Mouse (Mus musculus): ENCODE data around the gene Slc9a7. TPM values are rescaled to one million over a fixed set of nuclear protein-coding genes. Genes with fewer than 3 reads are reported as not detected.
A peak's percentile ranks its signal among the peaks of the same experiment; 100 is the strongest.

Gene Slc9a7
- polyA plus RNA-seq, 1 experiment from 2014 or later: 0.81 TPM

- Histone ChIP-seq H3K27ac (ENCODE audit: low read depth) (no peak overlapping the region), H3K4me1 (replicated peaks; ENCODE audit: control insufficient read depth, insufficient read depth, low read length) (no peaks in the 10 kb centered on the region), H3K36me3 (ENCODE audit: control insufficient read depth, insufficient read depth, low read length) (no peaks in the 10 kb centered on the region), H3K4me2 (ENCODE audit: low read length) (no peak overlapping the region), H3K9me3 (ENCODE audit: control insufficient read depth, low read length) (no peaks in the 10 kb centered on the region), H3K9ac (ENCODE audit: low read length) (no peak overlapping the region), H3K27me3 (replicated peaks; ENCODE audit: control insufficient read depth, insufficient read depth, low read length) (no peaks in the 10 kb centered on the region), H3K4me3 (ENCODE audit: low read depth, low read length) (no peak overlapping the region)
- no peak for ATAC-seq (replicated peaks; ENCODE audit: low FRiP score, low TSS enrichment, low read depth)
- DNase-seq (ENCODE audit: low spot score): no peak
- WGBS: 72% methylated on average over 2 of the region's 2 CpGs
Observed at GRCm38 (mm10) chrX:20125481-20125880, 166.1 kb downstream of the Slc9a7 start.

- Histone ChIP-seq H3K9me3 (ENCODE audit: control insufficient read depth, low read length) (no peaks in the 10 kb centered on the region), H3K4me2 (ENCODE audit: low read length) (no peak overlapping the region), H3K9ac (ENCODE audit: low read length) (no peak overlapping the region), H3K27me3 (replicated peaks; ENCODE audit: control insufficient read depth, insufficient read depth, low read length) (no peaks in the 10 kb centered on the region), H3K27ac (ENCODE audit: low read depth) (no peak overlapping the region), H3K4me3 (ENCODE audit: low read depth, low read length) (no peak overlapping the region), H3K4me1 (replicated peaks; ENCODE audit: control insufficient read depth, insufficient read depth, low read length) (no peaks in the 10 kb centered on the region), H3K36me3 (ENCODE audit: control insufficient read depth, insufficient read depth, low read length) (no peaks in the 10 kb centered on the region)
- ATAC-seq (replicated peaks; ENCODE audit: low FRiP score, low TSS enrichment, low read depth): no peak
- no peak for DNase-seq (ENCODE audit: low spot score)
- WGBS: 76% methylated on average over 2 of the region's 2 CpGs
Observed at GRCm38 (mm10) chrX:20117717-20118116, 173.9 kb downstream of the Slc9a7 start.

- 41% methylated on average over 4 of the region's 4 CpGs for WGBS
Observed at GRCm38 (mm10) chrX:20070196-20070595, 221.4 kb downstream of the Slc9a7 start.

GRCm38 (mm10) chrX:20066636-20067035 is 225.0 kb downstream of the Slc9a7 start:
- H3K36me3 ChIP-seq (ENCODE audit: control insufficient read depth, insufficient read depth, low read length): no peaks in the 10 kb centered on the region
- no peak overlapping the region for H3K9ac ChIP-seq (ENCODE audit: low read length)
- H3K9me3 ChIP-seq (ENCODE audit: control insufficient read depth, low read length): no peaks in the 10 kb centered on the region
- H3K27me3 ChIP-seq (replicated peaks; ENCODE audit: control insufficient read depth, insufficient read depth, low read length): no peaks in the 10 kb centered on the region
- no peak for ATAC-seq (replicated peaks; ENCODE audit: low FRiP score, low TSS enrichment, low read depth)
- no peak overlapping the region for H3K4me2 ChIP-seq (ENCODE audit: low read length)
- no peaks in the 10 kb centered on the region for H3K4me1 ChIP-seq (replicated peaks; ENCODE audit: control insufficient read depth, insufficient read depth, low read length)
- DNase-seq (ENCODE audit: low spot score): no peak
- no peak overlapping the region for H3K27ac ChIP-seq (ENCODE audit: low read depth)
- H3K4me3 ChIP-seq (ENCODE audit: low read depth, low read length): no peak overlapping the region

More at GRCm38 (mm10) chrX:20070196-20070595, 221.4 kb downstream of the Slc9a7 start:
- H3K4me3 ChIP-seq (ENCODE audit: low read depth, low read length): no peak overlapping the region
- DNase-seq (ENCODE audit: low spot score) (no peak), ATAC-seq (replicated peaks; ENCODE audit: low FRiP score, low TSS enrichment, low read depth) (no peak)
- H3K9me3 ChIP-seq (ENCODE audit: control insufficient read depth, low read length): no peaks in the 10 kb centered on the region
- H3K9ac ChIP-seq (ENCODE audit: low read length): no peak overlapping the region
- H3K27me3 ChIP-seq (replicated peaks; ENCODE audit: control insufficient read depth, insufficient read depth, low read length): no peaks in the 10 kb centered on the region
- no peak overlapping the region for H3K27ac ChIP-seq (ENCODE audit: low read depth)
- no peaks in the 10 kb centered on the region for H3K36me3 ChIP-seq (ENCODE audit: control insufficient read depth, insufficient read depth, low read length)
- no peak overlapping the region for H3K4me2 ChIP-seq (ENCODE audit: low read length)
- no peaks in the 10 kb centered on the region for H3K4me1 ChIP-seq (replicated peaks; ENCODE audit: control insufficient read depth, insufficient read depth, low read length)

- no peak overlapping the region for H3K4me3 ChIP-seq (ENCODE audit: low read depth, low read length)
- 0 out of 2 replicates have a peak, but pooled peaks cover 2% of the 10 kb centered on the region for H3K9me3 ChIP-seq (ENCODE audit: control insufficient read depth, low read length)
- WGBS: 54% methylated on average over 3 of the region's 3 CpGs
- H3K36me3 ChIP-seq (ENCODE audit: control insufficient read depth, insufficient read depth, low read length): no peaks in the 10 kb centered on the region
- H3K4me1 ChIP-seq (replicated peaks; ENCODE audit: control insufficient read depth, insufficient read depth, low read length): no peaks in the 10 kb centered on the region
- no peak overlapping the region for H3K4me2 ChIP-seq (ENCODE audit: low read length)
- H3K27ac ChIP-seq (ENCODE audit: low read depth): no peak overlapping the region
- DNase-seq (ENCODE audit: low spot score): no peak
- no peak overlapping the region for H3K9ac ChIP-seq (ENCODE audit: low read length)
- no peak for ATAC-seq (replicated peaks; ENCODE audit: low FRiP score, low TSS enrichment, low read depth)
- H3K27me3 ChIP-seq (replicated peaks; ENCODE audit: control insufficient read depth, insufficient read depth, low read length): peaks cover 8% of the 10 kb centered on the region
Observed at GRCm38 (mm10) chrX:20061764-20062480, 229.7 kb downstream of the Slc9a7 start.

GRCm38 (mm10) chrX:20060769-20061315 is 230.8 kb downstream of the Slc9a7 start:
- Histone ChIP-seq H3K9me3 (ENCODE audit: control insufficient read depth, low read length) (0 out of 2 replicates have a peak, but pooled peaks cover 2% of the 10 kb centered on the region), H3K27ac (ENCODE audit: low read depth) (no peak overlapping the region), H3K9ac (ENCODE audit: low read length) (no peak overlapping the region), H3K4me3 (ENCODE audit: low read depth, low read length) (peak overlapping the region; percentile 39), H3K27me3 (replicated peaks; ENCODE audit: control insufficient read depth, insufficient read depth, low read length) (peaks cover 8% of the 10 kb centered on the region), H3K4me2 (ENCODE audit: low read length) (peak overlapping the region; percentile 65), H3K36me3 (ENCODE audit: control insufficient read depth, insufficient read depth, low read length) (no peaks in the 10 kb centered on the region), H3K4me1 (replicated peaks; ENCODE audit: control insufficient read depth, insufficient read depth, low read length) (no peaks in the 10 kb centered on the region)
- ATAC-seq (replicated peaks; ENCODE audit: low FRiP score, low TSS enrichment, low read depth) (no peak), DNase-seq (ENCODE audit: low spot score) (peak; percentile 51)
- WGBS: 23% methylated on average over 43 of the region's 47 CpGs

- ATAC-seq (replicated peaks; ENCODE audit: low FRiP score, low TSS enrichment, low read depth) (no peak), DNase-seq (ENCODE audit: low spot score) (peak; percentile 58)
- no peaks in the 10 kb centered on the region for H3K4me1 ChIP-seq (replicated peaks; ENCODE audit: control insufficient read depth, insufficient read depth, low read length)
- H3K9me3 ChIP-seq (ENCODE audit: control insufficient read depth, low read length): 0 out of 2 replicates have a peak, but pooled peaks cover 2% of the 10 kb centered on the region
- H3K4me2 ChIP-seq (ENCODE audit: low read length): peak overlapping the region; percentile 65
- H3K27ac ChIP-seq (ENCODE audit: low read depth): no peak overlapping the region
- H3K36me3 ChIP-seq (ENCODE audit: control insufficient read depth, insufficient read depth, low read length): no peaks in the 10 kb centered on the region
- 0 out of 2 replicates have a peak overlapping the region, but pooled peaks have one; percentile 7 for H3K9ac ChIP-seq (ENCODE audit: low read length)
- WGBS: 24% methylated on average over 57 of the region's 65 CpGs
- H3K4me3 ChIP-seq (ENCODE audit: low read depth, low read length): peak overlapping the region; percentile 39
- H3K27me3 ChIP-seq (replicated peaks; ENCODE audit: control insufficient read depth, insufficient read depth, low read length): peaks cover 8% of the 10 kb centered on the region
Observed at GRCm38 (mm10) chrX:20060096-20060768, 231.4 kb downstream of the Slc9a7 start.

GRCm38 (mm10) chrX:20059381-20059971 is 232.1 kb downstream of the Slc9a7 start, which contains the start of gene Chst7:
Gene Chst7, plus strand, starts transcription at chrX:20059560.
- Histone ChIP-seq H3K4me1 (replicated peaks; ENCODE audit: control insufficient read depth, insufficient read depth, low read length) (no peaks in the 10 kb centered on the region), H3K4me2 (ENCODE audit: low read length) (peak within 1 kb of the TSS; percentile 65), H3K4me3 (ENCODE audit: low read depth, low read length) (peak within 1 kb of the TSS; percentile 39), H3K36me3 (ENCODE audit: control insufficient read depth, insufficient read depth, low read length) (no peaks in the 10 kb centered on the region), H3K27me3 (replicated peaks; ENCODE audit: control insufficient read depth, insufficient read depth, low read length) (peaks cover 8% of the 10 kb centered on the region), H3K27ac (ENCODE audit: low read depth) (no peak within 1 kb of the TSS), H3K9ac (ENCODE audit: low read length) (0 out of 2 replicates have a peak within 1 kb of the TSS, but pooled peaks have one; percentile 7), H3K9me3 (ENCODE audit: control insufficient read depth, low read length) (0 out of 2 replicates have a peak, but pooled peaks cover 2% of the 10 kb centered on the region)
- WGBS: 17% methylated on average over 34 of the region's 40 CpGs
- ATAC-seq (replicated peaks; ENCODE audit: low FRiP score, low TSS enrichment, low read depth) (peak; percentile 91), DNase-seq (ENCODE audit: low spot score) (peak; percentile 67)
